Mouse (Mus musculus) hindbrain, postnatal 0 days (tissue): Measurements from ENCODE around the gene Stk38. TPM values are rescaled to one million over a fixed set of nuclear protein-coding genes. Genes with fewer than 3 reads are reported as not detected.

Experiments
- ATAC-seq: fragments of 200-750 bp; cut with Nextera tagmentation; 2 replicates; pipeline ENCODE4 v1.8.0; 2017; ENCODE audit warnings: mild to moderate bottlenecking, moderate TSS enrichment, moderate library complexity
- DNase-seq: peaks from one replicate; pipeline ENCODE4 v3.0.0-alpha.2; 2015; ENCODE audit warnings: low spot score
- H3K27ac ChIP-seq: fragments of 300-500 bp; sonication (generic); 2 replicates; pipeline ENCODE4 v1.5.1; 2014; ENCODE audit warnings: mild to moderate bottlenecking
- H3K27me3 ChIP-seq: fragments of 300-500 bp; sonication (generic); 2 replicates; pipeline ENCODE4 v1.6.1; 2014; ENCODE audit warnings: low read length, mixed read lengths; ENCODE audit not compliant: insufficient read depth
- H3K36me3 ChIP-seq: fragments of 300-500 bp; sonication (generic); 2 replicates; pipeline ENCODE4 v1.6.1; 2014; ENCODE audit warnings: low read length, mixed read lengths; ENCODE audit not compliant: insufficient read depth
- H3K4me1 ChIP-seq: fragments of 300-500 bp; sonication (generic); 2 replicates; pipeline ENCODE4 v1.6.1; 2014; ENCODE audit warnings: antibody characterized with exemption, low read length, mixed read lengths; ENCODE audit not compliant: insufficient read depth
- H3K4me2 ChIP-seq: fragments of 300-500 bp; sonication (generic); 2 replicates; pipeline ENCODE4 v1.6.1; 2014; ENCODE audit warnings: low read depth, mild to moderate bottlenecking, low read length, moderate library complexity, mixed read lengths
- H3K4me3 ChIP-seq: fragments of 300-500 bp; sonication (generic); 2 replicates; pipeline ENCODE4 v1.5.1; 2014; ENCODE audit warnings: low read length
- H3K9ac ChIP-seq: fragments of 300-500 bp; sonication (generic); replicated peaks from 2 replicates; pipeline ENCODE4 v1.6.1; 2014; ENCODE audit warnings: mild to moderate bottlenecking, low read length, moderate library complexity, mixed read lengths
- H3K9me3 ChIP-seq: fragments of 300-500 bp; sonication (generic); 2 replicates; pipeline ENCODE4 v1.6.1; 2016; ENCODE audit warnings: low read length, mixed read lengths
- CTCF ChIP-seq: IDR thresholded peaks from 2 replicates; pipeline ENCODE4 v1.5.1; 2016; ENCODE audit warnings: antibody characterized with exemption, control low read depth, low read depth
- WGBS: fragments of 180-500 bp; shearing (Covaris S2); extraction: QIAGEN DNeasy Blood & Tissue Kit; methylation state at CpG from one replicate; pipeline ENCODE4 v1.1.7; 2014; 5-methylcytosine and 5-hydroxymethylcytosine counted together
- polyA plus RNA-seq: library from polyadenylated mRNA; unstranded; fragments of >200 nt; fragmentation: Nextera tagmentation; extraction: Ambion mirVana; gene quantifications from 2 replicates; pipeline ENCODE4 v1.2.1, GENCODE M21; 2015
- total RNA-seq: library from RNA; depleted of rRNA; stranded (reverse); fragments of >200 nt; gene quantifications from 2 replicates; pipeline ENCODE4 v1.2.3, GENCODE M21; 2014

Stk38 gene
- total and polyA plus RNA-seq, 2 experiments from 2014 or later: 52.7 to 58.7 TPM

GRCm38 (mm10) chr17:28936133-28936532 is 71.7 kb downstream of the Stk38 start:
- Histone ChIP-seq H3K27ac (no peak overlapping the region), H3K4me1 (no peaks in the 10 kb centered on the region), H3K36me3 (no peaks in the 10 kb centered on the region), H3K9me3 (no peaks in the 10 kb centered on the region), H3K27me3 (no peaks in the 10 kb centered on the region), H3K9ac (no peak overlapping the region), H3K4me3 (no peak overlapping the region), H3K4me2 (no peak overlapping the region)
- TF ChIP-seq CTCF: no peak
- WGBS: 94% methylated on average over 7 of the region's 7 CpGs
- ATAC-seq: no peak
- DNase-seq: no peak

- H3K9ac ChIP-seq: no peak overlapping the region
- no peak overlapping the region for H3K4me3 ChIP-seq
- H3K27ac ChIP-seq: no peak overlapping the region
- H3K4me2 ChIP-seq: no peak overlapping the region
- no peaks in the 10 kb centered on the region for H3K9me3 ChIP-seq
- H3K4me1 ChIP-seq: peaks cover 8% of the 10 kb centered on the region; the same call in 1 of the 2 replicates
- ATAC-seq (no peak), DNase-seq (no peak)
- H3K36me3 ChIP-seq: no peaks in the 10 kb centered on the region
- WGBS: 76% methylated on average over 19 of the region's 19 CpGs
- H3K27me3 ChIP-seq: no peaks in the 10 kb centered on the region
- TF ChIP-seq CTCF: no peak
Measured at GRCm38 (mm10) chr17:28934120-28934916, 73.5 kb downstream of the Stk38 start.

- H3K9me3 ChIP-seq: no peaks in the 10 kb centered on the region
- no peak overlapping the region for H3K4me2 ChIP-seq
- no peak overlapping the region for H3K9ac ChIP-seq
- no peaks in the 10 kb centered on the region for H3K36me3 ChIP-seq
- H3K27ac ChIP-seq: no peak overlapping the region
- H3K4me1 ChIP-seq: peaks cover 8% of the 10 kb centered on the region; the same call in 1 of the 2 replicates
- no peak for TF ChIP-seq CTCF
- WGBS: 78% methylated on average over 4 of the region's 4 CpGs
- DNase-seq: no peak
- ATAC-seq: no peak
- no peak overlapping the region for H3K4me3 ChIP-seq
- no peaks in the 10 kb centered on the region for H3K27me3 ChIP-seq
Measured at GRCm38 (mm10) chr17:28932274-28932673, 75.5 kb downstream of the Stk38 start.

- Histone ChIP-seq H3K27me3 (no peaks in the 10 kb centered on the region), H3K9ac (no peak overlapping the region), H3K36me3 (no peaks in the 10 kb centered on the region), H3K27ac (no peak overlapping the region), H3K4me2 (no peak overlapping the region), H3K4me3 (no peak overlapping the region), H3K9me3 (no peaks in the 10 kb centered on the region), H3K4me1 (peaks cover 8% of the 10 kb centered on the region; the same call in 1 of the 2 replicates)
- DNase-seq (no peak), ATAC-seq (no peak)
- TF ChIP-seq CTCF: no peak
- WGBS: 91% methylated on average over 18 of the region's 18 CpGs
Measured at GRCm38 (mm10) chr17:28931436-28932211, 76.2 kb downstream of the Stk38 start.

- Histone ChIP-seq H3K27ac (peak overlapping the region; percentile 68; the same call in 1 of the 2 replicates), H3K4me2 (peak overlapping the region; percentile 30), H3K4me3 (no peak overlapping the region), H3K36me3 (no peaks in the 10 kb centered on the region), H3K9ac (no peak overlapping the region), H3K9me3 (no peaks in the 10 kb centered on the region), H3K4me1 (peaks cover 8% of the 10 kb centered on the region; the same call in 1 of the 2 replicates), H3K27me3 (no peaks in the 10 kb centered on the region)
- TF ChIP-seq CTCF: peak; percentile 43
- DNase-seq (peak; percentile 78), ATAC-seq (peak; percentile 71)
- WGBS: 13% methylated on average over 14 of the region's 14 CpGs
Measured at GRCm38 (mm10) chr17:28930392-28931074, 77.3 kb downstream of the Stk38 start.

GRCm38 (mm10) chr17:28929369-28929768 is 78.4 kb downstream of the Stk38 start:
- ATAC-seq (no peak), DNase-seq (no peak)
- H3K4me2 ChIP-seq: no peak overlapping the region
- no peak overlapping the region for H3K4me3 ChIP-seq
- H3K9ac ChIP-seq: no peak overlapping the region
- no peaks in the 10 kb centered on the region for H3K27me3 ChIP-seq
- no peaks in the 10 kb centered on the region for H3K9me3 ChIP-seq
- H3K27ac ChIP-seq: no peak overlapping the region
- peaks cover 8% of the 10 kb centered on the region; the same call in 1 of the 2 replicates for H3K4me1 ChIP-seq
- no peaks in the 10 kb centered on the region for H3K36me3 ChIP-seq
- 97% methylated on average over 4 of the region's 4 CpGs for WGBS
- no peak for TF ChIP-seq CTCF
